In genomic region chr14:30284446-30284845, GRCm38 (mm10) we compare ENCODE assay signal across 13 mouse cellular contexts.
A peak's percentile ranks its signal among the peaks of the same experiment; 100 is the strongest.
DNase-seq lines count a peak whose midpoint lies in the region; ATAC-seq and TF ChIP-seq lines count a peak whose summit lies in the region.
"Had no signal": no experiment of that assay in that cellular context is flagged by ENCODE, and none has a peak within 500 bp of the region (broad histone marks: within the 10 kb centered on the region; RNA-seq: fewer than 3 reads in every experiment).

No protein-coding gene starts in this region.

- TF ChIP-seq POLR2A in cortical plate, adult 2 months (IDR thresholded peaks at IDR 0.05; ENCODE audit: extremely low read depth, insufficient read depth, low read length): no peak

- H3K27me3 ChIP-seq in forebrain, embryonic 10.5 days (ENCODE audit: poor library complexity, severe bottlenecking): no peaks in the 10 kb centered on the region
- no peaks in the 10 kb centered on the region for H3K27me3 ChIP-seq in forebrain, embryonic 11.5 days (ENCODE audit: control insufficient read depth, insufficient read depth, low read length)
- H3K27me3 ChIP-seq in kidney, postnatal 0 days (ENCODE audit: insufficient read depth, low read length): no peaks in the 10 kb centered on the region
- no peaks in the 10 kb centered on the region for H3K27me3 ChIP-seq in intestine, postnatal 0 days (replicated peaks; ENCODE audit: control insufficient read depth, insufficient read depth, low read length)

- no peak overlapping the region for H3K9ac ChIP-seq in forebrain, embryonic 11.5 days (ENCODE audit: low read length)
- no peak overlapping the region for H3K9ac ChIP-seq in kidney, postnatal 0 days (ENCODE audit: low read depth, low read length)
- no peak overlapping the region for H3K9ac ChIP-seq in intestine, postnatal 0 days (ENCODE audit: low read depth, low read length)

- no peaks in the 10 kb centered on the region for H3K4me1 ChIP-seq in forebrain, embryonic 10.5 days
- H3K4me1 ChIP-seq in forebrain, embryonic 11.5 days (replicated peaks; ENCODE audit: control insufficient read depth, insufficient read depth, low read length): no peaks in the 10 kb centered on the region
- H3K4me1 ChIP-seq in kidney, postnatal 0 days (replicated peaks; ENCODE audit: insufficient read depth, low read length): no peaks in the 10 kb centered on the region
- peaks cover 7% of the 10 kb centered on the region for H3K4me1 ChIP-seq in cortical plate, adult 2 months (ENCODE audit: control insufficient read depth, insufficient read depth, low read length)
- H3K4me1 ChIP-seq in intestine, postnatal 0 days (replicated peaks; ENCODE audit: control insufficient read depth, insufficient read depth, low read length): no peaks in the 10 kb centered on the region

- ATAC-seq in forebrain, embryonic 11.5 days (replicated peaks; ENCODE audit: low FRiP score): no peak
- ATAC-seq in kidney, postnatal 0 days (replicated peaks; ENCODE audit: low FRiP score, low read depth): no peak
- no peak for ATAC-seq in intestine, postnatal 0 days
- ATAC-seq: Patski had no signal

- no peak overlapping the region for H3K4me2 ChIP-seq in forebrain, embryonic 11.5 days (ENCODE audit: low read depth, low read length, severe bottlenecking)
- H3K4me2 ChIP-seq in kidney, postnatal 0 days (ENCODE audit: low read length): no peak overlapping the region
- peak overlapping the region; percentile 41 for H3K4me2 ChIP-seq in intestine, postnatal 0 days (replicated peaks; ENCODE audit: low read depth)
- H3K4me2 ChIP-seq: midbrain, embryonic 11.5 days had no signal

- no peaks in the 10 kb centered on the region for H3K9me3 ChIP-seq in forebrain, embryonic 10.5 days
- H3K9me3 ChIP-seq in forebrain, embryonic 11.5 days (ENCODE audit: control insufficient read depth, low read length): no peaks in the 10 kb centered on the region
- no peaks in the 10 kb centered on the region for H3K9me3 ChIP-seq in kidney, postnatal 0 days (replicated peaks; ENCODE audit: low read length)
- H3K9me3 ChIP-seq in intestine, postnatal 0 days (ENCODE audit: control insufficient read depth): no peaks in the 10 kb centered on the region

- H3K27ac ChIP-seq in forebrain, embryonic 10.5 days: no peak overlapping the region
- no peak overlapping the region for H3K27ac ChIP-seq in forebrain, embryonic 11.5 days (ENCODE audit: low read depth, low read length)
- H3K27ac ChIP-seq in kidney, postnatal 0 days: no peak overlapping the region
- H3K27ac ChIP-seq in cortical plate, adult 2 months (ENCODE audit: insufficient read depth, low read length): 0 out of 2 replicates have a peak overlapping the region, but pooled peaks have one; percentile 11
- H3K27ac ChIP-seq in intestine, postnatal 0 days (ENCODE audit: low read depth, low read length): no peak overlapping the region

- 83% methylated on average over 10 of the region's 10 CpGs for WGBS in forebrain, embryonic 10.5 days
- WGBS in forebrain, embryonic 11.5 days: 80% methylated on average over 10 of the region's 10 CpGs
- 52% methylated on average over 10 of the region's 10 CpGs for WGBS in kidney, postnatal 0 days
- WGBS in intestine, postnatal 0 days: 54% methylated on average over 10 of the region's 10 CpGs

- H3K4me3 ChIP-seq in forebrain, embryonic 10.5 days: no peak overlapping the region
- no peak overlapping the region for H3K4me3 ChIP-seq in forebrain, embryonic 11.5 days (ENCODE audit: low read depth, low read length)
- no peak overlapping the region for H3K4me3 ChIP-seq in kidney, postnatal 0 days (replicated peaks; ENCODE audit: low read depth, low read length)
- H3K4me3 ChIP-seq in cortical plate, adult 2 months (ENCODE audit: insufficient read depth, low read length): no peak overlapping the region
- H3K4me3 ChIP-seq in intestine, postnatal 0 days (ENCODE audit: low read depth, low read length): no peak overlapping the region
- H3K4me3 ChIP-seq: erythroblast, embryonic 14.5 days had no signal

- TF ChIP-seq CTCF in kidney, postnatal 0 days (IDR thresholded peaks at IDR 0.05; ENCODE audit: low read depth): no peak
- TF ChIP-seq CTCF in cortical plate, adult 2 months (IDR thresholded peaks at IDR 0.05; ENCODE audit: extremely low read depth, insufficient read depth, low read length): no peak
- TF ChIP-seq CTCF in intestine, postnatal 0 days (IDR thresholded peaks at IDR 0.05; ENCODE audit: low read depth): no peak

- no peaks in the 10 kb centered on the region for H3K36me3 ChIP-seq in forebrain, embryonic 10.5 days (replicated peaks)
- H3K36me3 ChIP-seq in forebrain, embryonic 11.5 days (ENCODE audit: control insufficient read depth, insufficient read depth, low read length): no peaks in the 10 kb centered on the region
- H3K36me3 ChIP-seq in kidney, postnatal 0 days (ENCODE audit: insufficient read depth, low read length): no peaks in the 10 kb centered on the region
- no peaks in the 10 kb centered on the region for H3K36me3 ChIP-seq in intestine, postnatal 0 days (ENCODE audit: control insufficient read depth, insufficient read depth)

- DNase-seq in forebrain, embryonic 10.5 days (ENCODE audit: extremely low spot score, low spot score): peak; percentile 10
- DNase-seq in forebrain, embryonic 11.5 days (ENCODE audit: low spot score): no peak
- peak; percentile 40 for DNase-seq in kidney, postnatal 0 days (ENCODE audit: low spot score)
- no peak for DNase-seq in kidney, adult 8-10 months
- no peak for DNase-seq in yolk sac, embryonic 10.5 days (ENCODE audit: low spot score)
- DNase-seq in spleen, postnatal 14 days (ENCODE audit: low spot score in 2 of 2): no peak
- DNase-seq: B cell, adult 2 months; kidney, postnatal 14 days had no signal

Comparison
In these comparisons a context has a peak if more than half of its experiments do, and no peak if none do; other contexts are left out.
1. DNase-seq: peak in forebrain, embryonic 10.5 days (single experiment) and kidney, postnatal 0 days (single experiment); none in forebrain, embryonic 11.5 days (single experiment), kidney, adult 8-10 months (0 of 2), yolk sac, embryonic 10.5 days (single experiment) and spleen, postnatal 14 days (0 of 2).